Mouse (Mus musculus) spleen, adult 2 months (tissue): ENCODE measurements around the gene 0610009B22Rik.

Source experiments
- CTCF ChIP-seq: fragments of 200-500 bp; IDR thresholded peaks from 2 replicates; pipeline ENCODE4 v1.5.1; 2011; ENCODE audit warnings: mild to moderate bottlenecking, inconsistent platforms; ENCODE audit not compliant: insufficient read depth, insufficient read length, insufficient replicate concordance; ENCODE audit errors: extremely low read depth
- POLR2A ChIP-seq: fragments of 200-500 bp; IDR thresholded peaks from 2 replicates; pipeline ENCODE4 v1.6.1; 2011; ENCODE audit warnings: low read depth, low read length, inconsistent platforms

DNA sequence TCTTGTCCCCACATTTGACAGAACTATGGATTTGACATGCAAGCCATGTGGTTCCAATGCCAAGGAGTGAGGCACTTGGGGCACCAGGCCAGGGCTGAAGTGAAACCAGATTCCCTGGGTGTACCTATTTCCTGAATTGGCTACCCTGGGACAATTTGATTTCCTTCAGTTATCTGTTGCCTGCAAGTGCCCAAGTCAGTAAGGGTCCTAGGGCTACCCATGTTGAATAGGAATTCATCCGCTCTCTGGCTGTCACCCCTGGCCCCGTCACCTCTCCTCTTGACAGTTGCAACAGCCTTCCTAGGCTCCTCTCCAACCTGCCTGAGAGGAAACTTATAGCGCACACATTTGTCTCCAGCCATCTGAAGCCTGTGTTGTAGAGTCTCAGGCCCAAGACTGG, 33.8 kb downstream of the 0610009B22Rik start:
- no peak for TF ChIP-seq POLR2A
- TF ChIP-seq CTCF = no peak
